Mouse (Mus musculus) liver, embryonic 14.5 days (tissue): ENCODE results near the gene Zfp940. TPM values are rescaled to one million over a fixed set of nuclear protein-coding genes. Genes with fewer than 3 reads are reported as not detected.

Source experiments
- ATAC-seq: fragments of 200-750 bp; cut with Nextera tagmentation; 2 replicates; pipeline ENCODE4 v1.8.0; 2017; ENCODE audit warnings: moderate number of reproducible peaks, mild to moderate bottlenecking, moderate library complexity; ENCODE audit not compliant: insufficient read depth
- DNase-seq, 3 experiments: peaks; one replicate each; pipeline ENCODE4 v3.0.0-alpha.2; 2012 to 2013; ENCODE audit warnings: low read depth in 3 of 3, low spot score in 3 of 3
- H3K27ac ChIP-seq: fragments of 300-500 bp; sonication (generic); 2 replicates; pipeline ENCODE4 v1.5.1; 2014; ENCODE audit warnings: moderate library complexity, mild to moderate bottlenecking, control low read depth, inconsistent platforms
- H3K27me3 ChIP-seq: fragments of 300-500 bp; sonication (generic); 2 replicates; pipeline ENCODE4 v1.6.1; 2014; ENCODE audit warnings: mild to moderate bottlenecking, low read length, moderate library complexity; ENCODE audit not compliant: control insufficient read depth, insufficient read depth
- H3K36me3 ChIP-seq: fragments of 300-500 bp; sonication (generic); replicated peaks from 2 replicates; pipeline ENCODE4 v1.6.1; 2014; ENCODE audit warnings: low read depth; ENCODE audit not compliant: control insufficient read depth, insufficient read depth
- H3K4me1 ChIP-seq, 2 experiments: fragments of 200-500 bp in 1 of 2; fragments of 300-500 bp in 1 of 2; sonication (generic) in 1 of 2; replicated peaks; 2 replicates each; pipeline ENCODE4 v1.6.1; 2012 to 2014; ENCODE audit warnings: antibody characterized with exemption in 1 of 2, inconsistent platforms in 1 of 2, low read length in 1 of 2; ENCODE audit not compliant: control insufficient read depth in 2 of 2, insufficient read depth in 2 of 2
- H3K4me2 ChIP-seq: fragments of 300-500 bp; sonication (generic); 2 replicates; pipeline ENCODE4 v1.6.1; 2014; ENCODE audit warnings: low read depth, mild to moderate bottlenecking, control low read depth, moderate library complexity
- H3K4me3 ChIP-seq, 2 experiments: fragments of 200-500 bp in 1 of 2; fragments of 300-500 bp in 1 of 2; sonication (generic) in 1 of 2; 2 replicates each; pipeline ENCODE4 v1.5.1; 2012 to 2014; ENCODE audit warnings: low read depth in 2 of 2, low read length in 2 of 2, mild to moderate bottlenecking in 2 of 2, control low read depth in 1 of 2, inconsistent platforms in 1 of 2, moderate library complexity in 1 of 2; ENCODE audit not compliant: insufficient read depth in 1 of 2
- H3K9ac ChIP-seq: fragments of 300-500 bp; sonication (generic); replicated peaks from 2 replicates; pipeline ENCODE4 v1.6.1; 2014; ENCODE audit warnings: mild to moderate bottlenecking, control low read depth, moderate library complexity
- H3K9me3 ChIP-seq: fragments of 300-500 bp; sonication (generic); 2 replicates; pipeline ENCODE4 v1.6.1; 2016; ENCODE audit warnings: low read length, mixed read lengths; ENCODE audit not compliant: control insufficient read depth
- CTCF ChIP-seq: IDR thresholded peaks from 2 replicates; pipeline ENCODE4 v1.5.1; 2016; ENCODE audit warnings: antibody characterized with exemption, low read depth, control low read depth
- EP300 ChIP-seq: IDR thresholded peaks from 2 replicates; pipeline ENCODE4 v1.6.1; 2016; ENCODE audit warnings: antibody characterized with exemption, low read depth
- WGBS: fragments of 180-500 bp; shearing (Covaris S2); extraction: QIAGEN DNeasy Blood & Tissue Kit; methylation state at CpG from one replicate; pipeline ENCODE4 v1.1.7; 2014; ENCODE audit not compliant: insufficient replicate concordance; 5-methylcytosine and 5-hydroxymethylcytosine counted together
- polyA plus RNA-seq, 2 experiments: library from polyadenylated mRNA; depleted of rRNA in 1 of 2; stranded (reverse) in 1 of 2; unstranded in 1 of 2; fragments of >200 nt; fragmentation: Nextera tagmentation in 1 of 2; extraction: Ambion mirVana in 1 of 2; gene quantifications; 2 replicates each; pipeline versions ENCODE4 v1.2.1 to v1.2.3; 2012 to 2014

Zfp940 gene
- polyA plus RNA-seq, 2 experiments: 0.41 to 0.61 TPM

DNA sequence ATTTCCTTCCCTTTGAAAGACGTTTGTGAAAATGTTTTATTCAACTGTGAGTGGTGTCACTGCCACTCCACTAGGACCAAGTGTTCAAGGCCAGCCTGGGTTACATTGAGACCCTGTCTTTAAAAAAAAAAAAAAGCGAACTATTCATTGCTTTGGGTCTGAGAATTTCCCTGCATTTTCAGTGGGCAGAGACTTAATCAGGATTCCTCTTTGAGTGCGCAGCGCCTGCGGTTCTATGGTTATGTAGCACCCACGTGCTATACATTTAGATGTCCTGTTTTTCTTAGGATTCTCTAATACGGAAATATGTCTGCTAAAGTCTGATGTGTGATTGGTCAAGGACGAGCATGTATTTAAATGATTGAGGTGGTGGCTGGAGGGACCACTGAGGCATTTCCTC lies 68.4 kb downstream of the Zfp940 start:
- H3K27ac ChIP-seq: no peak overlapping the region
- H3K4me2 ChIP-seq: peak overlapping the region; percentile 63
- no peak overlapping the region for H3K9ac ChIP-seq
- H3K4me3 ChIP-seq: no peak overlapping the region
- no peak for ATAC-seq
- 61% methylated on average over 8 of the region's 8 CpGs for WGBS
- no peaks in the 10 kb centered on the region for H3K36me3 ChIP-seq
- no peaks in the 10 kb centered on the region for H3K9me3 ChIP-seq
- no peak for DNase-seq
- peaks cover 0 to 2% of the 10 kb centered on the region in 2 experiments; a peak in 1 of 4 replicates for H3K4me1 ChIP-seq
- H3K27me3 ChIP-seq: no peaks in the 10 kb centered on the region
- TF ChIP-seq CTCF: no peak
- TF ChIP-seq EP300: no peak

DNA sequence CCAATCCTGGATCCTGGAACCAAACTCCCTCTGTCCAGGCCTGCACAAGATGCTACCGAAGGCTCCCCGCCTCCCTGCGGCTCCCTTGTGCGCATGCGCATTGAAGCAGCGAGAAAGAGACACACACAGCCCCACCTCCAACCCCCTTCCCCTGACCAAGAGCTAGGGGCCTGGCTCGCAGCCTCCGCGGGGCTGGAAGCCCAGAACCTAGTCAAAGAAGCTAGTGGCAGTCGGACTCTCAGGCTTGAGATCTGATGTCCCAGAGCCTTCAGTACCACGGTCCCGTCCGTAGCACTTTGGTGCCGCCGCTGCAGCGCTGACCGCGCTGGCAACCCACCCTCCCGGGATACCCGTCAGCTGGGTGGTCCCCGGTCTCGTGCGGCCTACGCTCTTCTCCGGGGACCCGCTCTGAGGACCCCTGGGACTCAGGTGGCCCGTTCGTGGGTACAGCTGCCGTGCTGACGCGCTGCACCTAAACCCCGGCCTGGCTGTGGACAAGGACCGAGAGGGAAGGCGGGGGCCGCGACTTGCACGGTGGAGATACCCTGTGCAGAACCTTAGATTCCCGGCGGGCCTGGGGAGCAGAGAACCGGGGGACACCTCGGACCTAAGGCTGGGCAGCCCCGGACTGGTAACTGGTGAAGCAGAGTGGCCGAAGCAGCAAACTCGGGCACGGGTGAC lies 69.5 kb downstream of the Zfp940 start, which contains the start of gene Zfp30:
Gene Zfp30, plus strand, starts transcription at position 128 of the 681 bp plus-strand sequence.
- Histone ChIP-seq H3K9me3 (no peaks in the 10 kb centered on the region), H3K4me3 (peak within 1 kb of the TSS; percentile 64 to 85), H3K9ac (peak within 1 kb of the TSS; percentile 58), H3K27ac (no peak within 1 kb of the TSS), H3K4me1 (peaks cover 0 to 2% of the 10 kb centered on the region in 2 experiments; a peak in 1 of 4 replicates), H3K36me3 (no peaks in the 10 kb centered on the region), H3K27me3 (no peaks in the 10 kb centered on the region), H3K4me2 (peak within 1 kb of the TSS; percentile 63)
- TF ChIP-seq EP300: no peak
- no peak for TF ChIP-seq CTCF
- under 1% methylated on average over 45 of the region's 45 CpGs for WGBS
- peak; percentile 87 for ATAC-seq
- peak; percentile 53 to 71 (median 63) for DNase-seq

Other genes with a start within 250 kb of the Zfp940 start
- 0.01 TPM in 1 of 2 replicates, not detected in the other for gene Catsperg2, start 126.6 kb downstream of the Zfp940 start, polyA plus RNA-seq (2012; rRNA removed)
- gene Catsperg2, start 126.6 kb downstream of the Zfp940 start, polyA plus RNA-seq (2014; fragmentation: Nextera tagmentation; extraction: Ambion mirVana): not detected in 2 replicates
- gene Zfp84, start 85.1 kb downstream of the Zfp940 start, polyA plus RNA-seq (2012; rRNA removed): 2.2 and 2.8 TPM in 2 replicates
- gene Zfp84, start 85.1 kb downstream of the Zfp940 start, polyA plus RNA-seq (2014; fragmentation: Nextera tagmentation; extraction: Ambion mirVana): 3.1 and 4.1 TPM in 2 replicates
- gene Zfp30, start 69.7 kb downstream of the Zfp940 start, polyA plus RNA-seq (2012; rRNA removed): 0.32 and 0.45 TPM in 2 replicates
- gene Zfp30, start 69.7 kb downstream of the Zfp940 start, polyA plus RNA-seq (2014; fragmentation: Nextera tagmentation; extraction: Ambion mirVana): 0.32 and 0.61 TPM in 2 replicates
- gene Zfp790, start 37.6 kb downstream of the Zfp940 start, polyA plus RNA-seq (2012; rRNA removed): 1.0 and 1.7 TPM in 2 replicates
- 3.4 and 4.1 TPM in 2 replicates for gene Zfp790, start 37.6 kb downstream of the Zfp940 start, polyA plus RNA-seq (2014; fragmentation: Nextera tagmentation; extraction: Ambion mirVana)
- 0.69 and 0.92 TPM in 2 replicates for gene Zfp420, start 6.3 kb upstream of the Zfp940 start, polyA plus RNA-seq (2012; rRNA removed)
- gene Zfp420, start 6.3 kb upstream of the Zfp940 start, polyA plus RNA-seq (2014; fragmentation: Nextera tagmentation; extraction: Ambion mirVana): 0.66 and 1.0 TPM in 2 replicates
- gene Zfp27, start 52.9 kb upstream of the Zfp940 start, polyA plus RNA-seq (2012; rRNA removed): 1.0 and 1.2 TPM in 2 replicates
- gene Zfp27, start 52.9 kb upstream of the Zfp940 start, polyA plus RNA-seq (2014; fragmentation: Nextera tagmentation; extraction: Ambion mirVana): 1.7 TPM in 2 replicates
- gene Zfp383, start 54.6 kb upstream of the Zfp940 start, polyA plus RNA-seq (2012; rRNA removed): 0.51 and 0.69 TPM in 2 replicates
- gene Zfp383, start 54.6 kb upstream of the Zfp940 start, polyA plus RNA-seq (2014; fragmentation: Nextera tagmentation; extraction: Ambion mirVana): 0.35 and 0.42 TPM in 2 replicates
- gene Zfp74, start 100.4 kb upstream of the Zfp940 start, polyA plus RNA-seq (2012; rRNA removed): 1.5 and 1.7 TPM in 2 replicates
- gene Zfp74, start 100.4 kb upstream of the Zfp940 start, polyA plus RNA-seq (2014; fragmentation: Nextera tagmentation; extraction: Ambion mirVana): 0.85 and 1.8 TPM in 2 replicates
- 4.5 and 6.1 TPM in 2 replicates for gene Zfp568, start 130.3 kb upstream of the Zfp940 start, polyA plus RNA-seq (2012; rRNA removed)
- 7.0 and 8.2 TPM in 2 replicates for gene Zfp568, start 130.3 kb upstream of the Zfp940 start, polyA plus RNA-seq (2014; fragmentation: Nextera tagmentation; extraction: Ambion mirVana)
- 0.24 and 0.38 TPM in 2 replicates for gene Zfp14, start 197.7 kb upstream of the Zfp940 start, polyA plus RNA-seq (2012; rRNA removed)
- gene Zfp14, start 197.7 kb upstream of the Zfp940 start, polyA plus RNA-seq (2014; fragmentation: Nextera tagmentation; extraction: Ambion mirVana): 0.21 and 0.27 TPM in 2 replicates
- 0.22 and 0.50 TPM in 2 replicates for gene Zfp82, start 219.2 kb upstream of the Zfp940 start, polyA plus RNA-seq (2012; rRNA removed)
- gene Zfp82, start 219.2 kb upstream of the Zfp940 start, polyA plus RNA-seq (2014; fragmentation: Nextera tagmentation; extraction: Ambion mirVana): 1.2 and 1.8 TPM in 2 replicates
- 0.13 TPM in 1 of 2 replicates, not detected in the other for gene Gm26920, start 236.7 kb upstream of the Zfp940 start, polyA plus RNA-seq (2012; rRNA removed)
- 0.23 TPM in 1 of 2 replicates, not detected in the other for gene Gm26920, start 236.7 kb upstream of the Zfp940 start, polyA plus RNA-seq (2014; fragmentation: Nextera tagmentation; extraction: Ambion mirVana)
- gene Zfp566, start 236.9 kb upstream of the Zfp940 start, polyA plus RNA-seq (2012; rRNA removed): 0.54 and 1.8 TPM in 2 replicates
- gene Zfp566, start 236.9 kb upstream of the Zfp940 start, polyA plus RNA-seq (2014; fragmentation: Nextera tagmentation; extraction: Ambion mirVana): 1.3 and 1.5 TPM in 2 replicates
- gene Zfp260, start 241.1 kb upstream of the Zfp940 start, polyA plus RNA-seq (2012; rRNA removed): 3.7 and 4.8 TPM in 2 replicates
- 11.9 and 12.6 TPM in 2 replicates for gene Zfp260, start 241.1 kb upstream of the Zfp940 start, polyA plus RNA-seq (2014; fragmentation: Nextera tagmentation; extraction: Ambion mirVana)